Mouse (Mus musculus): ENCODE data around the gene Ipo5.

- TF ChIP-seq POLR2A (IDR thresholded peaks at IDR 0.05; ENCODE audit: extremely low read depth, insufficient read depth, low read length) (no peak), CTCF (IDR thresholded peaks at IDR 0.05; ENCODE audit: low read depth, low read length) (no peak)
These were observed 30.0 kb upstream of the Ipo5 start for GRCm38 (mm10) chr14:120881054-120881453.

Data from liver, adult 2 months (tissue).